Mouse (Mus musculus) frontal cortex, postnatal 25 days (tissue): ENCODE results near the gene Cyld.
"Not testable (repeated sequence)": the region's sequence is repeated elsewhere in the genome, so short reads cannot be mapped to it uniquely, and the experiment has no call there.

Source experiments
- DNase-seq, 2 experiments: peaks; one replicate each; pipeline ENCODE4 v3.0.0; 2022; ENCODE audit warnings: low spot score in 2 of 2

Cyld gene

GRCm38 (mm10) chr8:88686906-88687235, 10.0 kb upstream of the Cyld start:
- no peak for DNase-seq

GRCm38 (mm10) chr8:88689151-88689550, 7.7 kb upstream of the Cyld start:
- DNase-seq = no peak

GRCm38 (mm10) chr8:88689891-88690290, 6.9 kb upstream of the Cyld start:
- no peak for DNase-seq

- DNase-seq = peak in 1 of 2 experiments; percentile 1
Observed at GRCm38 (mm10) chr8:88691342-88691948, 5.4 kb upstream of the Cyld start.

- DNase-seq = no peak
Observed at GRCm38 (mm10) chr8:88691961-88692360, 4.9 kb upstream of the Cyld start.

DNA sequence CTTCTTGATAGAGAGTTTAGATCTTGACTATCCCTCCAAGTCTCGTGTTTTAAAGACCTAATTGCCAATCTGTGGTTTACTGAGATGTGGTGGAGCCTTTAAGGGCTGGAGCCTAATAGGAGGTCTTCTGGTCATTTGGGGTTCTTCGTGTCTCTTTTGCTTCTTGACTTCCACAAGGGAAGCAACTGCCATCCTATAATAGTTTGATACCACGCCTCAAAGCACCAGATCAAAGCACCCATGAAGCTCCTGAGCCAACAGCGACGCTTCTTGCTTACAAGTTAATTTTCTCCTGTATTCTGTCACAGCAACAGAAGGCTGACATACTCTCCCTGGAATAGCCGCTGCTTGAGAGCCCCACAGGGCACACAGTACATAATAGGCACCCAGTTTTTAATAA, 4.0 kb upstream of the Cyld start:
- DNase-seq = no peak

- DNase-seq = no peak
Observed at GRCm38 (mm10) chr8:88693376-88693775, 3.5 kb upstream of the Cyld start.

DNA sequence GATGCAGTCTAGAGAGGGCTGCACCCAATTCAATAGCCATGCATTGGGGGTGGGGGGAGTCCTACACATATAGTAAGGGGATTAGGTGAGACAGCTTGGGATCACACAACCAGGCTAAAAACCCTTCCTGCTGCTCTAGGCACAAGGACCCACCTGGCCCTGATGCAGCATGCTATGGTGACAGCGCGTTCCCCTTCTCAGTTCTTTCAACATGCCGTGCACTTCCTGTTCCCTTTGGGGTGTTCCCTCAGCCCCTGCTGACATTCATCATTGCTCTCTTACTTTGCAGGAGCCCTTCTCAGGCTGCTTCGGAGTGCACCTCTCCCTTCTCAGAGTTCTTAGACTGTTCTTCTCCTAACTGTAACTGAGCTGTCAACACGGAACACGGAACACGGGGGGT, 2.5 kb upstream of the Cyld start:
- no peak for DNase-seq

GRCm38 (mm10) chr8:88696228-88696627, 600 bp upstream of the Cyld start:
- no peak for DNase-seq

DNA sequence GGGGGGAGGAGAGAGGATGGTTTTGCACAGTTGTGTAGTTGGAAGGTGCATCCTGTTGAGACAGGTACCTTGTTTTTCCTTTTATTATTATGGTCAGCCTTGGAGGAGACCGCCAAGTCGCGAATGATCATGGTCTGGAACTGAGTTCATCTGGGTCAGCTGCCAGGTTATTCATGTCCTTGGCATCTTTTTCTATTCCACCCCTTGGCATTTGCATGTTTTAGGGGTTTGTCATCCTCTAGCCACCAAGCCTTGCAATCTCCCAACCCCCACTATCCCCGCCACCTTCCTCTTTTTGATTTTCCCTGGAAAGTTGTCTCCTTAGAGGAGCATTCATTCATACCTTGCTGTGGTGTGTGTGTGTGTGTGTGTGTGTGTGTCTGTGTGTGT, 809 bp downstream of the Cyld start:
- peak in 1 of 2 experiments; percentile 26 for DNase-seq

GRCm38 (mm10) chr8:88698048-88698447, 1.2 kb downstream of the Cyld start:
- DNase-seq = no peak

- DNase-seq = no peak
Observed at GRCm38 (mm10) chr8:88701611-88702010, 4.8 kb downstream of the Cyld start.

DNA sequence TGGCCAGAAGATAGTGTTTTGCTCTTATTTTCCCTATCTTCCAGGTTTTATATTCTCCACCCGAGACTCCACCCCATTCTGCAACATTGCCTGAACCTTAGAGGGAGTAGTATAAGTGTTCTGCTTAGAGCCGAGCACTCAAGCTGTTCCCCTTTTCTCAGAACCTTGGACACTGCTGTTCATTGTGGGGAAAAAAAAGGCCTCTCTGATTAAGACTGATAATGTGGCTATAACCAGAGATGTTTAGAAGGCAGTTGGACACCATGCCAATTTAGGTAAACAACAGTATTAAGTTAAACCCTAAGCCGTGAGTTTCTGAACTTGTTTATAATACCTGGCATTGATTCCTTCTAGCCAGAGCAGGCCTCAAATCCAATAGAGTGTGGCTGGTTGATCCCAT, 6.0 kb downstream of the Cyld start:
- no peak for DNase-seq

DNA sequence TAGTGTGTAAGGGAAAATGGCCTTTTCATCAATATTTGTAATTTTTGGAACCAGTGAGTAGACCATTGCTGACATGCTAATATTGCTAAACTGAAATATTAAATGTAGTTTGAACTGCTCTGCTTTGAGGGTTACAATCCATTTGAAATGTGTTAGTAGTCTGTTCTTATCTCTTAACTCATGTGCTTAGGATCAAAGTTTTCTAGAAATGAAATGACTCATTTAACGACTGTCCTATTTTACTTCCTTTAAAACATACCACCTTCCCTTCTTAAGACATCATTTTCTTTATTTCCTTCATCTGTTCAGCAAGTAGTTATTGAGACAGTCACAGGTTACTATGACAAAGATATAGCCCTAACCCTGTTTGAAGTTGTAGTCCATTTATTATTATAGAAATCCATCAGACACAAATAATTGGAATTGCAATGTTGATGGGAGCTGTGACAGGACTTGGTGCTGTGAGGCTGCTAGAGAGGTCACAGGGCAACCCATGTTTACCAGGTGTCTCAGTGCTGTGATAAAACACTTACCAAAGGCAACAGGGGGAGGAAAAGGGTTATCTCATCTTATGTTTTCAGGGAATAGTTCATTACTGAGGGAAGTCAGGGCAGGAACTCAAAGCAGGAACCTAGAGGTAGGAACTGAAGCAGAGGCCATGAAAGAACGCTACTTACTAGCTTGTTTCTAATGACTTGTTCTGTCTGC, 26.6 kb downstream of the Cyld start:
- no peak for DNase-seq

GRCm38 (mm10) chr8:88755175-88755791, 58.5 kb downstream of the Cyld start:
- peak; percentile 87 to 89 for DNase-seq

DNA sequence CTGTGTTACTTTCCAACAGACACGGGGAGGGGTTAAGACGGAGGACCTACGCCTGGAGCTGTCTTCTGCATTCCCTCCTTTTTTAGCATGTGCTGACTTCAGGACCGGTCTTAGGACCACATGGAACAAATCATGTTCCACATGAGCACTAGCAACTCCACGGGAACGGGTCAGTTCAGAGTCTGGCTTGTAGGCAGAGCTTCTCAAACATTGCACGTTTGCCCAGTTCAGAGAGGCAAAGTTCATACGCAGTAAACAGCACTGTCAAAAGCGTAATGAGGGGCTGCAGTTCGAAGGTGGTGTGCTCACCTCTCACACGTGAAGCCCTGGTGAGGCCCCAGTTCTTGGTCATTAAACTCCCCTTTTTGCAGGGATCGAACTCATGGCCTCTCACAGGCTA, 65.2 kb downstream of the Cyld start:
- no peak for DNase-seq

DNA sequence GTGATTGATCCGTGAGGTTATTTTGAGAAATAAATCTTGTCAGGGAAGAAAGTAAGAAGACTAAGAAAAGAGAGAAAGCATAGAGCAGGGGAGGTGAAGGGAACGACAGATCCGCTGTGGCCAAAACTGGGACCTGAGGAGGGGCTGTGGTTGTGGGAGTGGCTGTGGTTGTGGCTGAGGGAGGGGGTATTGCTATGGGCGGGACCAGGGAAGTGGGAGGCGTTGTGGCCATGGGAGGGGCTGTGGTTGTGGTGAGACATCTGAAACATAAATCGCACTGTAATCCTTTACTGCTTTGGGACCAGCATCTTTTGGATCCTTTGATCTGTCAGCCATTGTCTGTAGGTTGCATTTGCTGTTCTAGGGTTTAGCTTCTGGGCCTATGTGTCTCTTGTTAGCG, 74.4 kb downstream of the Cyld start:
- DNase-seq = no peak

DNA sequence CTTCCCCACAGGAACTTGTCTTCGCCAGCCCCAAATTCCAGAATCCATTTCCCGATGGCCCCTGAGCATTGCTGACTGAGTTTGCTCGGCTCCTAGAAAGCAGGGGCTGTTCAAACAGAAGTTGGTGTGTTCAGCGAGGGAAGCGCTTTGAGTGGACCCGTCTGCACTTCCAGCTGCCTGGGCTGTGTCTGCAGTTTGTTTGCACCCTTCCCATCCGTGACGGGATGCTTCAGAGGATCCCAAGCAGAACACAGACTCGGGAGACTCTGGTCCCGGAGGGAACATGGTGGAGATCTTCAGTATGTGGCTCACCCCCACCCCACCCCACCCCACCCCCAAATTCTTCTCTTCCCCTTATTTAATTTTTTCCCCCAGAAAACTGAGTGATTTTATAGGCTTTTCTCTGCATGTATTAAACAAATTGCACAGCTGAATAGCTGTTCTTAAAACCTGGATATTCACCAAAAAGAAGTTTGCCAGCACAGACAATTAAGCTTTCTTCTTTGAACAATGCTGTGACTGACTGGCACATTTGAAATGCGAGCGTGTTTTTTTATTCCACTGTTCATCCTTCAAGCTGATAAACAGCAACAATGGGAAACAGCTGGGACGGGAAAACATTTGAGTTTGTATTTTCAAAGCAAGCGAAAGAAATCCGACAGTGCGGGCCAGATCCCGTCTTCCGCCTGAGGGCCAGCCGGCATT, 77.9 kb downstream of the Cyld start:
- no peak for DNase-seq

GRCm38 (mm10) chr8:88775298-88775646, 78.4 kb downstream of the Cyld start:
- DNase-seq = no peak

- no peak for DNase-seq
Observed at GRCm38 (mm10) chr8:88780142-88780541, 83.3 kb downstream of the Cyld start.

DNA sequence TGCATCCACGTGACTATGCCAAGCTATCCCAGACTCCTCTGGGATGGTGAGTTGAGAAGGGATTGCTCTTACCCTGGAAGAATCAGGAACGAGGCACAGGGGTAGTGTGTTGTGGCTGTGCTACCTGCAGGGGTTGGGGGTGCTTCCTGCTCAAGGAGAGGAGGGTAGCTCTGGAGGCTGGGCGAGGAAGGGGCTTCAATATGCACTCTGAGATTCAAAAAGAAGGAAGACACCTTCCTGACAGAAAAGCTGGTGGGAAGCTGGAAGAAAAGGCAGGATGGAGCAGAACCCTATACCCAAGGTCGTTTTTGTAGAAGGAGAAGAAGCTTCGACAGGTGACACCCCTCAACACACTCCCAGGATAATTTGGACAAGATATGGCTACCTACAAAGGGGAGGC, 84.5 kb downstream of the Cyld start:
- no peak for DNase-seq

GRCm38 (mm10) chr8:88783722-88784121, 86.9 kb downstream of the Cyld start:
- no peak for DNase-seq

DNA sequence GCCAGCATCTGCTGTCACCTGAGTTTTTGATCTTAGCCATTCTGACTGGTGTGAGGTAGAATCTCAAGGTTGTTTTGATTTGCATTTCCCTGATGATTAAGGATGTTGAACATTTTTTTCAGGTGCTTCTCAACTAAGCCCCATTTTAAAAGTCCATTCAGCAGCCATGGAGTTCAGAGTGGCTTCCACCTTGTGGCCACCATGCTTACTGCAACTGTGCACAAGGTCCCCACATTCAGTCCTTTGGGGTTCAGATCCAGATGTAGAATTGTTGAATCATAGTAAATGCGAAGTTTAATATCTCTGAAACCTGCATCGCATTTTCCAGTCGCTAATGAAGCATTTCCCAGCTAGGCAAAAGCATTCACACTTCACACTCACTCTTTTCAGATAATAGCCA, 91.5 kb downstream of the Cyld start:
- DNase-seq = not testable (repeated sequence)
